ENCODE assay signal across 29 mouse cellular contexts in the genomic region with DNA sequence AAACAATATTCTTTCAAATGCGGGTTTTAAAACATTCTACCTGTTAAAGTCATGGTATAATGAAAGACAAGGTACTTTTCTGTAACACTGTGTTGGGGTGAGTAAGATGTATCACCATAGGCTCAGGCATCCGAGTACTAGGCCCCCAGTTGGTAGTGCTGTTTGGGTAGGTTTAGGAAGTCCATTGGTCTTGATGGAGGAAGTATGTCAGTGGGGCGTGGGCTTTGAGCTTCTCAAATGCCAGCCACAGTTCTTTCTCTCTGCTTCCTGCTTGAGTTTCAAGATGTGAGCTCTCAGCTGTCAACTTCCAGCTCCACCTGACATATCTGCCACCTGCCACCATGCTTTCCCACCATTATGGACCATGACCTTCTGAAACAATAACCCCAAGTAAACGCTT.
"Had no signal": no experiment of that assay in that cellular context is flagged by ENCODE, and none has a peak within 500 bp of the region (broad histone marks: within the 10 kb centered on the region; RNA-seq: fewer than 3 reads in every experiment).

No protein-coding gene starts in this region.

- H3K27me3 ChIP-seq: heart, embryonic 13.5 days; heart, embryonic 15.5 days; hindbrain, embryonic 12.5 days; intestine, embryonic 15.5 days; kidney, embryonic 15.5 days; limb, embryonic 12.5 days; liver, embryonic 13.5 days; liver, embryonic 15.5 days had no signal

- H3K4me2 ChIP-seq: heart, embryonic 11.5 days; heart, embryonic 13.5 days; heart, embryonic 15.5 days; hindbrain, embryonic 12.5 days; hindbrain, embryonic 14.5 days; intestine, embryonic 15.5 days; kidney, embryonic 15.5 days; limb, embryonic 12.5 days; liver, embryonic 11.5 days; liver, embryonic 13.5 days; liver, embryonic 15.5 days had no signal

- H3K9me3 ChIP-seq: heart, embryonic 13.5 days; heart, embryonic 15.5 days; hindbrain, embryonic 10.5 days; hindbrain, embryonic 12.5 days; intestine, embryonic 15.5 days; kidney, embryonic 15.5 days; limb, embryonic 10.5 days; limb, embryonic 12.5 days; liver, embryonic 13.5 days; liver, embryonic 15.5 days had no signal

- H3K27ac ChIP-seq: heart, embryonic 13.5 days; heart, embryonic 15.5 days; hindbrain, embryonic 10.5 days; hindbrain, embryonic 12.5 days; hindbrain, embryonic 14.5 days; intestine, embryonic 15.5 days; kidney, embryonic 15.5 days; kidney, postnatal 0 days; limb, embryonic 10.5 days; limb, embryonic 12.5 days; liver, embryonic 13.5 days; liver, embryonic 15.5 days had no signal

- H3K9ac ChIP-seq: heart, embryonic 13.5 days; heart, embryonic 15.5 days; hindbrain, embryonic 12.5 days; hindbrain, embryonic 14.5 days; intestine, embryonic 15.5 days; kidney, embryonic 15.5 days; limb, embryonic 12.5 days; liver, embryonic 13.5 days; liver, embryonic 15.5 days had no signal

- H3K4me1 ChIP-seq: heart, embryonic 13.5 days; heart, embryonic 15.5 days; hindbrain, embryonic 10.5 days; hindbrain, embryonic 12.5 days; intestine, embryonic 15.5 days; kidney, embryonic 15.5 days; limb, embryonic 10.5 days; limb, embryonic 12.5 days; liver, embryonic 13.5 days; liver, embryonic 15.5 days had no signal

- H3K36me3 ChIP-seq: heart, embryonic 13.5 days; heart, embryonic 15.5 days; hindbrain, embryonic 10.5 days; hindbrain, embryonic 12.5 days; intestine, embryonic 15.5 days; kidney, embryonic 15.5 days; limb, embryonic 10.5 days; limb, embryonic 12.5 days; liver, embryonic 13.5 days; liver, embryonic 15.5 days had no signal

- H3K4me3 ChIP-seq: heart, embryonic 13.5 days; heart, embryonic 15.5 days; hindbrain, embryonic 10.5 days; hindbrain, embryonic 12.5 days; intestine, embryonic 15.5 days; kidney, embryonic 15.5 days; limb, embryonic 10.5 days; limb, embryonic 12.5 days; liver, embryonic 13.5 days; liver, embryonic 15.5 days had no signal

- ATAC-seq: hindbrain, embryonic 16.5 days; inflammation-experienced regulatory T-cells, adult 6 months; intestine, embryonic 15.5 days; intestine, postnatal 0 days had no signal

- DNase-seq: gastrocnemius, postnatal 14 days; gastrocnemius, postnatal 36 days; heart, adult 18-20 months; heart, postnatal 14 days; heart, postnatal 36 days; kidney, adult 18-20 months; kidney, adult 8-10 months; kidney, postnatal 14 days; kidney, postnatal 36 days; layer of hippocampus, adult 9-11 months; layer of hippocampus, postnatal 36 days; liver; liver, embryonic 13.5 days had no signal
